Mouse (Mus musculus) lung, embryonic 16.5 days (tissue): ENCODE results near the gene Lmnb2. TPM values are rescaled to one million over a fixed set of nuclear protein-coding genes. Genes with fewer than 3 reads are reported as not detected.

ENCODE experiments used
- ATAC-seq: fragments of 200-750 bp; cut with Nextera tagmentation; 2 replicates; pipeline ENCODE4 v1.8.0; 2017; ENCODE audit warnings: low read depth, mild to moderate bottlenecking, moderate library complexity
- H3K27ac ChIP-seq: fragments of 300-500 bp; sonication (generic); 2 replicates; pipeline ENCODE4 v1.5.1; 2014; ENCODE audit warnings: mild to moderate bottlenecking, control low read depth, low read length
- H3K27me3 ChIP-seq: fragments of 300-500 bp; sonication (generic); 2 replicates; pipeline ENCODE4 v1.6.1; 2014; ENCODE audit warnings: low read depth, low read length, mixed read lengths; ENCODE audit not compliant: control insufficient read depth, insufficient read depth
- H3K36me3 ChIP-seq: fragments of 300-500 bp; sonication (generic); 2 replicates; pipeline ENCODE4 v1.6.1; 2014; ENCODE audit warnings: low read length; ENCODE audit not compliant: control insufficient read depth, insufficient read depth
- H3K4me1 ChIP-seq: fragments of 300-500 bp; sonication (generic); replicated peaks from 2 replicates; pipeline ENCODE4 v1.6.1; 2014; ENCODE audit warnings: low read length, mixed read lengths; ENCODE audit not compliant: control insufficient read depth, insufficient read depth
- H3K4me2 ChIP-seq: fragments of 300-500 bp; sonication (generic); 2 replicates; pipeline ENCODE4 v1.6.1; 2014; ENCODE audit warnings: low read depth, low read length, control low read depth
- H3K4me3 ChIP-seq: fragments of 300-500 bp; sonication (generic); 2 replicates; pipeline ENCODE4 v1.5.1; 2014; ENCODE audit warnings: mild to moderate bottlenecking, low read length, control low read depth
- H3K9ac ChIP-seq: fragments of 300-500 bp; sonication (generic); 2 replicates; pipeline ENCODE4 v1.6.1; 2014; ENCODE audit warnings: low read length, control low read depth
- H3K9me3 ChIP-seq: fragments of 300-500 bp; sonication (generic); 2 replicates; pipeline ENCODE4 v1.6.1; 2016; ENCODE audit warnings: low read length; ENCODE audit not compliant: control insufficient read depth
- WGBS: fragments of 180-500 bp; shearing (Covaris S2); extraction: QIAGEN DNeasy Blood & Tissue Kit; methylation state at CpG from one replicate; pipeline ENCODE4 v1.1.7; 2014; 5-methylcytosine and 5-hydroxymethylcytosine counted together
- polyA plus RNA-seq: library from polyadenylated mRNA; unstranded; fragments of >200 nt; fragmentation: Nextera tagmentation; extraction: Ambion mirVana; gene quantifications from 2 replicates; pipeline ENCODE4 v1.2.1, GENCODE M21; 2015

Gene Lmnb2
- polyA plus RNA-seq, 1 experiment from 2014 or later = 52.6 TPM

- H3K4me3 ChIP-seq = no peak overlapping the region
- no peak overlapping the region for H3K27ac ChIP-seq
- H3K27me3 ChIP-seq = no peaks in the 10 kb centered on the region
- H3K9me3 ChIP-seq = no peaks in the 10 kb centered on the region
- no peak for ATAC-seq
- no peak overlapping the region for H3K9ac ChIP-seq
- WGBS = 67% methylated on average over 4 of the region's 4 CpGs
- H3K4me2 ChIP-seq = no peak overlapping the region
- peaks cover 36% of the 10 kb centered on the region for H3K4me1 ChIP-seq
- no peaks in the 10 kb centered on the region for H3K36me3 ChIP-seq
Observed at GRCm38 (mm10) chr10:80957791-80958190, 39.7 kb upstream of the Lmnb2 start.

GRCm38 (mm10) chr10:80956901-80957300 is 38.9 kb upstream of the Lmnb2 start:
- Histone ChIP-seq H3K4me1 (peaks cover 27% of the 10 kb centered on the region), H3K9ac (no peak overlapping the region), H3K4me3 (no peak overlapping the region), H3K9me3 (no peaks in the 10 kb centered on the region), H3K27me3 (no peaks in the 10 kb centered on the region), H3K27ac (no peak overlapping the region), H3K4me2 (no peak overlapping the region), H3K36me3 (no peaks in the 10 kb centered on the region)
- ATAC-seq = no peak
- WGBS = 83% methylated on average over 6 of the region's 6 CpGs

GRCm38 (mm10) chr10:80956385-80956784 is 38.3 kb upstream of the Lmnb2 start:
- Histone ChIP-seq H3K27ac (no peak overlapping the region), H3K4me1 (peaks cover 22% of the 10 kb centered on the region), H3K4me3 (no peak overlapping the region), H3K9ac (no peak overlapping the region), H3K36me3 (no peaks in the 10 kb centered on the region), H3K9me3 (no peaks in the 10 kb centered on the region), H3K4me2 (no peak overlapping the region), H3K27me3 (no peaks in the 10 kb centered on the region)
- WGBS = 92% methylated on average over 8 of the region's 8 CpGs
- no peak for ATAC-seq

- H3K9ac ChIP-seq = no peak overlapping the region
- H3K4me3 ChIP-seq = no peak overlapping the region
- peak; percentile 39; the same call in 1 of the 2 replicates for ATAC-seq
- peaks cover 14% of the 10 kb centered on the region for H3K4me1 ChIP-seq
- peak overlapping the region; percentile 2; the same call in 1 of the 2 replicates for H3K27ac ChIP-seq
- H3K27me3 ChIP-seq = no peaks in the 10 kb centered on the region
- 26% methylated on average over 9 of the region's 9 CpGs for WGBS
- no peaks in the 10 kb centered on the region for H3K9me3 ChIP-seq
- no peak overlapping the region for H3K4me2 ChIP-seq
- H3K36me3 ChIP-seq = no peaks in the 10 kb centered on the region
Observed at GRCm38 (mm10) chr10:80955536-80955935, 37.5 kb upstream of the Lmnb2 start.

GRCm38 (mm10) chr10:80954843-80955242 is 36.8 kb upstream of the Lmnb2 start:
- no peaks in the 10 kb centered on the region for H3K27me3 ChIP-seq
- H3K9ac ChIP-seq = peak overlapping the region; percentile 24; the same call in 1 of the 2 replicates
- H3K36me3 ChIP-seq = no peaks in the 10 kb centered on the region
- 35% methylated on average over 6 of the region's 6 CpGs for WGBS
- H3K4me1 ChIP-seq = peaks cover 12% of the 10 kb centered on the region
- peak overlapping the region; percentile 66 for H3K27ac ChIP-seq
- no peak overlapping the region for H3K4me2 ChIP-seq
- no peaks in the 10 kb centered on the region for H3K9me3 ChIP-seq
- ATAC-seq = peak; percentile 32
- no peak overlapping the region for H3K4me3 ChIP-seq

GRCm38 (mm10) chr10:80954415-80954814 is 36.4 kb upstream of the Lmnb2 start:
- H3K4me2 ChIP-seq = no peak overlapping the region
- WGBS = 45% methylated on average over 13 of the region's 13 CpGs
- H3K4me1 ChIP-seq = peaks cover 12% of the 10 kb centered on the region
- peak overlapping the region; percentile 66 for H3K27ac ChIP-seq
- no peak overlapping the region for H3K4me3 ChIP-seq
- no peaks in the 10 kb centered on the region for H3K9me3 ChIP-seq
- ATAC-seq = no peak
- no peaks in the 10 kb centered on the region for H3K27me3 ChIP-seq
- H3K9ac ChIP-seq = peak overlapping the region; percentile 24; the same call in 1 of the 2 replicates
- no peaks in the 10 kb centered on the region for H3K36me3 ChIP-seq

GRCm38 (mm10) chr10:80952449-80952848 is 34.4 kb upstream of the Lmnb2 start:
- Histone ChIP-seq H3K4me1 (peaks cover 24% of the 10 kb centered on the region), H3K27ac (no peak overlapping the region), H3K9ac (no peak overlapping the region), H3K4me3 (no peak overlapping the region), H3K9me3 (no peaks in the 10 kb centered on the region), H3K27me3 (no peaks in the 10 kb centered on the region), H3K4me2 (no peak overlapping the region), H3K36me3 (no peaks in the 10 kb centered on the region)
- WGBS = 69% methylated on average over 14 of the region's 15 CpGs
- ATAC-seq = no peak

GRCm38 (mm10) chr10:80951761-80952390 is 33.8 kb upstream of the Lmnb2 start:
- Histone ChIP-seq H3K36me3 (no peaks in the 10 kb centered on the region), H3K4me1 (peaks cover 29% of the 10 kb centered on the region), H3K27me3 (no peaks in the 10 kb centered on the region), H3K9me3 (no peaks in the 10 kb centered on the region), H3K4me2 (no peak overlapping the region), H3K4me3 (no peak overlapping the region), H3K27ac (no peak overlapping the region), H3K9ac (no peak overlapping the region)
- 70% methylated on average over 10 of the region's 10 CpGs for WGBS
- ATAC-seq = no peak

GRCm38 (mm10) chr10:80950314-80950713 is 32.3 kb upstream of the Lmnb2 start:
- Histone ChIP-seq H3K27me3 (no peaks in the 10 kb centered on the region), H3K9ac (no peak overlapping the region), H3K4me3 (no peak overlapping the region), H3K4me1 (peaks cover 29% of the 10 kb centered on the region), H3K36me3 (no peaks in the 10 kb centered on the region), H3K9me3 (no peaks in the 10 kb centered on the region), H3K4me2 (no peak overlapping the region), H3K27ac (no peak overlapping the region)
- 37% methylated on average over 5 of the region's 5 CpGs for WGBS
- no peak for ATAC-seq
